Mouse (Mus musculus) stomach, embryonic 15.5 days (tissue): Measurements from ENCODE around the gene Ly6g6d. TPM values are rescaled to one million over a fixed set of nuclear protein-coding genes. Genes with fewer than 3 reads are reported as not detected.
A peak's percentile ranks its signal among the peaks of the same experiment; 100 is the strongest.

Experiments used
- ATAC-seq: fragments of 200-750 bp; cut with Nextera tagmentation; 2 replicates; pipeline ENCODE4 v1.8.0; 2017; ENCODE audit warnings: low read depth, moderate number of reproducible peaks, moderate TSS enrichment; ENCODE audit not compliant: insufficient read depth, low FRiP score
- H3K27ac ChIP-seq: fragments of 300-500 bp; sonication (generic); 2 replicates; pipeline ENCODE4 v1.5.1; 2015; ENCODE audit warnings: mild to moderate bottlenecking, inconsistent platforms
- H3K27me3 ChIP-seq: fragments of 300-500 bp; sonication (generic); replicated peaks from 2 replicates; pipeline ENCODE4 v1.6.1; 2015; ENCODE audit warnings: inconsistent platforms
- H3K36me3 ChIP-seq: fragments of 300-500 bp; sonication (generic); 2 replicates; pipeline ENCODE4 v1.6.1; 2015; ENCODE audit warnings: inconsistent platforms
- H3K4me1 ChIP-seq: fragments of 300-500 bp; sonication (generic); 2 replicates; pipeline ENCODE4 v1.6.1; 2015; ENCODE audit warnings: inconsistent platforms
- H3K4me2 ChIP-seq: fragments of 300-500 bp; sonication (generic); 2 replicates; pipeline ENCODE4 v1.6.1; 2015; ENCODE audit warnings: mild to moderate bottlenecking, inconsistent platforms
- H3K4me3 ChIP-seq: fragments of 300-500 bp; sonication (generic); replicated peaks from 2 replicates; pipeline ENCODE4 v1.5.1; 2015; ENCODE audit warnings: inconsistent platforms
- H3K9ac ChIP-seq: fragments of 300-500 bp; sonication (generic); 2 replicates; pipeline ENCODE4 v1.6.1; 2015; ENCODE audit warnings: inconsistent platforms
- H3K9me3 ChIP-seq: fragments of 300-500 bp; sonication (generic); 2 replicates; pipeline ENCODE4 v1.6.1; 2016; ENCODE audit warnings: inconsistent platforms
- WGBS: fragments of 180-500 bp; shearing (Covaris S2); methylation state at CpG from one replicate; pipeline ENCODE4 v1.1.7; 2015; 5-methylcytosine and 5-hydroxymethylcytosine counted together
- polyA plus RNA-seq: library from polyadenylated mRNA; unstranded; fragments of >200 nt; fragmentation: Nextera tagmentation; extraction: Ambion mirVana; gene quantifications from 2 replicates; pipeline ENCODE4 v1.2.1, GENCODE M21; 2015

Gene Ly6g6d
- polyA plus RNA-seq, 1 experiment from 2014 or later: 3.6 TPM

DNA sequence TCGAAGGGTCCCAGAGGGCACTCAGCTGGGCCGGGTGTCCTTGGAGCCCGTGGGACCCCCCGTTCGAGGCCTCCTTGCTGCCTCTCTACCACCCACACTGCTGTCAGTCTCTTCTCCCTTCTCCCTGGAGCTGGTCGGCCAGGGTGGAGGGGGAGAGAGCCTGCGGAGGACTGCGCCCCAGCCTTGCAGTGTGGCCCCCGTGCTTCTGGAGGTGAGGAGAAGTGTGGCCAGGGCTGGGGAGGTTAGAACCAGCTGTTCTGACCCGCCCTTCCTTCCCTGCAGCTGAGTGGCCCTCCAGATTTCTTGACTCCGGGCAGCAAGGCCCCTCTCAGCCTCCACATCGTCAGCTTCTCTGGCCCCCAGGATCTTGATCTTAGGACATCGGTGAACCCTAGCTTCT is 53.6 kb downstream of the Ly6g6d start:
- Histone ChIP-seq H3K27me3 (no peaks in the 10 kb centered on the region), H3K4me3 (no peak overlapping the region), H3K9ac (no peak overlapping the region), H3K9me3 (no peaks in the 10 kb centered on the region), H3K36me3 (no peaks in the 10 kb centered on the region), H3K27ac (no peak overlapping the region), H3K4me2 (no peak overlapping the region), H3K4me1 (peaks cover 27% of the 10 kb centered on the region)
- no peak for ATAC-seq
- WGBS: 61% methylated on average over 13 of the region's 13 CpGs

DNA sequence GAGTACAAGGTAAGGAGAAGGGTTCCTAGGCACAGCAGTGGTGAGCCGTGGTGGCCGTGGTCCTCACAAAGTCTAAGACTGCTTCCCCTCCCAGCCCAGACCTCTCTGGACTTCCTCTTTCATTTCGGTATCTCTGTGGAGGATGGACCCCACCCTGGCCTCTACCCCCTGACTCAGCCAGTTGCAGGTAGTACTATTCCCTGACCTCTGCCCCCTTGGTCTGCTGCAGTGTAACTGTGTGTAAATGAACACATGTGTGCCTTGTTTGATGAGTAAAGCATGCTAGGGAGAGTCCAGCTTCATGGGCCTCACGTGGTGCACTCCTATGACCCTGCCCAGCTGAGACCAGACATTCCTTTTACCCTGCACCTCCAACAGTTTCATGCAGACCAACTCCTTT is 54.1 kb downstream of the Ly6g6d start:
- no peaks in the 10 kb centered on the region for H3K9me3 ChIP-seq
- 61% methylated on average over 4 of the region's 4 CpGs for WGBS
- no peak overlapping the region for H3K4me2 ChIP-seq
- H3K9ac ChIP-seq: no peak overlapping the region
- H3K4me1 ChIP-seq: peaks cover 27% of the 10 kb centered on the region
- no peak overlapping the region for H3K27ac ChIP-seq
- H3K27me3 ChIP-seq: no peaks in the 10 kb centered on the region
- H3K4me3 ChIP-seq: no peak overlapping the region
- no peak for ATAC-seq
- H3K36me3 ChIP-seq: no peaks in the 10 kb centered on the region

DNA sequence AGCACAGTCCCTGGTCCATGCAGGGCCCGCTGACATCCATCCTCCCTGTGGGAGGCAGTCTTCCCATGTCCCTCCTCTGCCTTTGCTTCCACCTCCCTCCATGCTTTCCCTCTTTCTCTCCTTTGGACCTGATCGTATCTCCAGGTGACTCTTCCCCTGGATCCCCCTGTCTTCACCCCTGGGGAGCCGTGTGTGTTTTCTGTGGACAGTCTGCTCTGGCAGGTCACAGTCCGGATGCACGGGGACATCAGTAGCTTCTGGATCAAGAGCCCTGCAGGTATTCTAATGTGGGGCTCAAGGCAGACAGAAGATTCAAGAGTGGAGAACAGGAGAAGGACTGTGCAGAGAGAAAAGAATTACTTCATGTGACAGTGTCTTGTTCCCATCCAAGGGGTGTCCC is 54.6 kb downstream of the Ly6g6d start:
- Histone ChIP-seq H3K27ac (no peak overlapping the region), H3K36me3 (no peaks in the 10 kb centered on the region), H3K27me3 (no peaks in the 10 kb centered on the region), H3K4me3 (no peak overlapping the region), H3K9ac (no peak overlapping the region), H3K4me2 (no peak overlapping the region), H3K9me3 (no peaks in the 10 kb centered on the region), H3K4me1 (peaks cover 29% of the 10 kb centered on the region)
- ATAC-seq: no peak
- 80% methylated on average over 5 of the region's 5 CpGs for WGBS

DNA sequence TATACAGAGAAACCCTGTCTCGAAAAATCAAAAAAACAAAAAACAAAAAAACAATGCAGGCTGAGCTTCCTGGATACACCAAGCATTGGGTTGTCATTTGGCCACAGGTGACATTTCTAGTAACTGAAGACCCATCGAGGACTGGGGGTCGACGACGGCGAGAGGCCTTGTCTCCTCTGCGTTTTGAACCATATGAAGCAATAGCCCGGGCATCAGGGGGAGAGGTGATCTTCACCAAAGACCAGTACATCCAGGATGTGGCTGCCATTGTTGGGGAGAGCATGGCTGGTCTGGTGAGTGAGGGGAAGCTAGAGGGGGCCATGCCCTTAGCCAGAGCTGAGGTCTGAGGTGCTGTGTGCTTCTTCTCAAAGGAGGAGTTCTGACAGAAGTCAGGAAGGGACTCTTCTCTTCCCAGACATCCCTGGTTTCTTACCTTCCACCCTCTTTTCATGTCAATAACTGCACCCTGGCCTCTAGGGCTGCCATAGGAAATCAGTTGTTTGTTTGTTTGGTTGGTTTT is 55.3 kb downstream of the Ly6g6d start:
- 90% methylated on average over 8 of the region's 8 CpGs for WGBS
- no peak overlapping the region for H3K27ac ChIP-seq
- ATAC-seq: no peak

DNA sequence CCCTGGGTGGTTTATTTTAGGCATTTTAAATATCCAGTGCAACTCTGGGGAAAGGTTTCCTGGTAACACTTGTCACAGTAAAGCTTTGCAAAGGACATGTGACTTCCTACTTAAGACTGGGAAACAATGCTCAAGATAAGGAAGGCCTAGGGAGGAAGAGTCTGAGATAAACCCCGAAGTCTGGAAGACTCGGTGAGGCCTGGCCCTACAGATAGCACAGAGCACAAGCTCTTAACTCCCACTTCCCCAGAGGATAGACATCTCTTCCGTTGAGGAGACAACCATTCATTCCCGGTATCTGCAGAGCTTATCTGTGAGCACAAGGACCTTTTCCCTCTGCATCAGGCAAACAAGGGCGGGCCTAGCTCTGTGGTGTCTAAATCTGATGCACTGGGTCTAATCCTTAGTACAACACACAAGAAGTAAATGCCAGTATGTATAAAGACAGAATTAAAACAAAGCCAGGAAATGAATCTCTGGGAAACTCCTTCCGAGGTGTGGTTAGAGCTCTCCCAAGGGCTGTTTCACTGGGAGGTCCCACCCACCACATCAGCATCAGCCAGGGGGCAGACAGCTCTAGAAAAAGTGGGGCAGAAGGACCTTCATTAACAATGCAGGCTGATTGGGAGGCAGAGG is 55.9 kb downstream of the Ly6g6d start:
- H3K27me3 ChIP-seq: no peaks in the 10 kb centered on the region
- no peak overlapping the region for H3K9ac ChIP-seq
- H3K4me1 ChIP-seq: peaks cover 35% of the 10 kb centered on the region
- H3K9me3 ChIP-seq: no peaks in the 10 kb centered on the region
- 36% methylated on average over 6 of the region's 6 CpGs for WGBS
- peak; percentile 24; the same call in 1 of the 2 replicates for ATAC-seq
- H3K4me3 ChIP-seq: no peak overlapping the region
- peak overlapping the region; percentile 21; the same call in 1 of the 2 replicates for H3K27ac ChIP-seq
- H3K4me2 ChIP-seq: no peak overlapping the region; the same call in 1 of the 2 replicates
- H3K36me3 ChIP-seq: no peaks in the 10 kb centered on the region

More for the DNA sequence above, 55.3 kb downstream of the Ly6g6d start:
- H3K4me1 ChIP-seq: peaks cover 35% of the 10 kb centered on the region
- H3K4me2 ChIP-seq: no peak overlapping the region
- no peaks in the 10 kb centered on the region for H3K36me3 ChIP-seq
- H3K9ac ChIP-seq: no peak overlapping the region
- no peaks in the 10 kb centered on the region for H3K9me3 ChIP-seq
- H3K27me3 ChIP-seq: no peaks in the 10 kb centered on the region
- H3K4me3 ChIP-seq: no peak overlapping the region

Other genes with a start within 250 kb of the Ly6g6d start
- gene Stk19, start 241.1 kb downstream of the Ly6g6d start, polyA plus RNA-seq: 25.7 and 26.5 TPM in 2 replicates
- gene Dxo, start 241.0 kb downstream of the Ly6g6d start, polyA plus RNA-seq: 52.9 and 53.1 TPM in 2 replicates
- gene Skiv2l, start 227.9 kb downstream of the Ly6g6d start, polyA plus RNA-seq: 39.5 and 48.8 TPM in 2 replicates
- gene Nelfe, start 227.7 kb downstream of the Ly6g6d start, polyA plus RNA-seq: 87.8 and 103 TPM in 2 replicates
- 20.8 and 30.4 TPM in 2 replicates for gene Cfb, start 215.5 kb downstream of the Ly6g6d start, polyA plus RNA-seq
- gene Zbtb12, start 198.6 kb downstream of the Ly6g6d start, polyA plus RNA-seq: 2.7 and 3.0 TPM in 2 replicates
- not detected in 2 replicates for gene Gm20547, start 196.0 kb downstream of the Ly6g6d start, polyA plus RNA-seq
- 4.4 and 6.2 TPM in 2 replicates for gene C2, start 179.8 kb downstream of the Ly6g6d start, polyA plus RNA-seq
- 70.0 and 74.5 TPM in 2 replicates for gene Ehmt2, start 179.6 kb downstream of the Ly6g6d start, polyA plus RNA-seq
- 15.2 and 17.9 TPM in 2 replicates for gene Slc44a4, start 163.6 kb downstream of the Ly6g6d start, polyA plus RNA-seq
- gene Neu1, start 146.8 kb downstream of the Ly6g6d start, polyA plus RNA-seq: 36.9 and 44.5 TPM in 2 replicates
- 0.34 and 0.90 TPM in 2 replicates for gene Hspa1b, start 118.8 kb downstream of the Ly6g6d start, polyA plus RNA-seq
- not detected in 2 replicates for gene Gm20481, start 108.2 kb downstream of the Ly6g6d start, polyA plus RNA-seq
- gene Hspa1a, start 105.9 kb downstream of the Ly6g6d start, polyA plus RNA-seq: 9.9 and 12.1 TPM in 2 replicates
- gene Hspa1l, start 105.4 kb downstream of the Ly6g6d start, polyA plus RNA-seq: 0.49 and 0.89 TPM in 2 replicates
- gene Lsm2, start 96.2 kb downstream of the Ly6g6d start, polyA plus RNA-seq: 175 and 182 TPM in 2 replicates
- 119 and 124 TPM in 2 replicates for gene Vars, start 77.1 kb downstream of the Ly6g6d start, polyA plus RNA-seq
- gene Vwa7, start 61.5 kb downstream of the Ly6g6d start, polyA plus RNA-seq: 0.31 TPM in 2 replicates
- gene Sapcd1, start 50.0 kb downstream of the Ly6g6d start, polyA plus RNA-seq: 13.2 and 14.8 TPM in 2 replicates
- 3.8 and 4.8 TPM in 2 replicates for gene Msh5, start 31.3 kb downstream of the Ly6g6d start, polyA plus RNA-seq
- 361 and 363 TPM in 2 replicates for gene Clic1, start 28.1 kb downstream of the Ly6g6d start, polyA plus RNA-seq
- gene Ddah2, start 19.0 kb downstream of the Ly6g6d start, polyA plus RNA-seq: 210 and 216 TPM in 2 replicates
- 6.2 and 17.2 TPM in 2 replicates for gene Ly6g6c, start 12.7 kb downstream of the Ly6g6d start, polyA plus RNA-seq
- gene Mpig6b, start 11.9 kb downstream of the Ly6g6d start, polyA plus RNA-seq: 0.44 and 0.73 TPM in 2 replicates
- 9.4 and 16.8 TPM in 2 replicates for gene Ly6g6e, start 1.2 kb downstream of the Ly6g6d start, polyA plus RNA-seq
- 0.15 and 0.41 TPM in 2 replicates for gene Ly6g6f, start 7.5 kb upstream of the Ly6g6d start, polyA plus RNA-seq
- 92.0 and 97.8 TPM in 2 replicates for gene Abhd16a, start 11.2 kb upstream of the Ly6g6d start, polyA plus RNA-seq
- gene Ly6g5c, start 30.2 kb upstream of the Ly6g6d start, polyA plus RNA-seq: not detected in 2 replicates
- gene Ly6g5b, start 37.4 kb upstream of the Ly6g6d start, polyA plus RNA-seq: 0.69 and 0.85 TPM in 2 replicates
- gene Gpank1, start 43.4 kb upstream of the Ly6g6d start, polyA plus RNA-seq: 17.4 and 19.1 TPM in 2 replicates
- 251 and 262 TPM in 2 replicates for gene Csnk2b, start 44.0 kb upstream of the Ly6g6d start, polyA plus RNA-seq
- 11.9 and 12.2 TPM in 2 replicates for gene D17H6S53E, start 48.3 kb upstream of the Ly6g6d start, polyA plus RNA-seq
- 21.2 and 47.5 TPM in 2 replicates for gene Apom, start 54.0 kb upstream of the Ly6g6d start, polyA plus RNA-seq
- 42.2 and 48.0 TPM in 2 replicates for gene Bag6, start 57.1 kb upstream of the Ly6g6d start, polyA plus RNA-seq
- 148 and 172 TPM in 2 replicates for gene Prrc2a, start 86.8 kb upstream of the Ly6g6d start, polyA plus RNA-seq
- 18.7 and 21.9 TPM in 2 replicates for gene Aif1, start 98.0 kb upstream of the Ly6g6d start, polyA plus RNA-seq
- 23.7 and 25.1 TPM in 2 replicates for gene Lst1, start 110.4 kb upstream of the Ly6g6d start, polyA plus RNA-seq
- gene Ltb, start 116.4 kb upstream of the Ly6g6d start, polyA plus RNA-seq: 3.7 and 5.5 TPM in 2 replicates
- 0.18 and 0.28 TPM in 2 replicates for gene Tnf, start 123.9 kb upstream of the Ly6g6d start, polyA plus RNA-seq
- 0.77 and 0.83 TPM in 2 replicates for gene Lta, start 127.3 kb upstream of the Ly6g6d start, polyA plus RNA-seq
- gene Gm16181, start 142.8 kb upstream of the Ly6g6d start, polyA plus RNA-seq: 0.86 TPM in 1 of 2 replicates, not detected in the other
- 5.1 and 5.9 TPM in 2 replicates for gene Atp6v1g2, start 155.6 kb upstream of the Ly6g6d start, polyA plus RNA-seq
- 12.5 and 14.1 TPM in 2 replicates for gene Nfkbil1, start 157.7 kb upstream of the Ly6g6d start, polyA plus RNA-seq
- 361 and 392 TPM in 2 replicates for gene Ddx39b, start 163.7 kb upstream of the Ly6g6d start, polyA plus RNA-seq
- 135 and 148 TPM in 2 replicates for gene H2-D1, start 184.7 kb upstream of the Ly6g6d start, polyA plus RNA-seq
- 0.92 and 1.4 TPM in 2 replicates for gene H2-Q1, start 242.3 kb upstream of the Ly6g6d start, polyA plus RNA-seq